Mouse (Mus musculus): ENCODE measurements around the gene Sgsm1.

Gene Sgsm1

GRCm38 (mm10) chr5:113221147-113221865, 89.3 kb downstream of the Sgsm1 start, which contains the start of gene 2900026A02Rik:
Gene 2900026A02Rik, minus strand, starts transcription at chr5:113221236.
- in situ Hi-C loops (cut with MboI; ENCODE audit: unreplicated experiment in 2 of 2): no loop called here

DNA sequence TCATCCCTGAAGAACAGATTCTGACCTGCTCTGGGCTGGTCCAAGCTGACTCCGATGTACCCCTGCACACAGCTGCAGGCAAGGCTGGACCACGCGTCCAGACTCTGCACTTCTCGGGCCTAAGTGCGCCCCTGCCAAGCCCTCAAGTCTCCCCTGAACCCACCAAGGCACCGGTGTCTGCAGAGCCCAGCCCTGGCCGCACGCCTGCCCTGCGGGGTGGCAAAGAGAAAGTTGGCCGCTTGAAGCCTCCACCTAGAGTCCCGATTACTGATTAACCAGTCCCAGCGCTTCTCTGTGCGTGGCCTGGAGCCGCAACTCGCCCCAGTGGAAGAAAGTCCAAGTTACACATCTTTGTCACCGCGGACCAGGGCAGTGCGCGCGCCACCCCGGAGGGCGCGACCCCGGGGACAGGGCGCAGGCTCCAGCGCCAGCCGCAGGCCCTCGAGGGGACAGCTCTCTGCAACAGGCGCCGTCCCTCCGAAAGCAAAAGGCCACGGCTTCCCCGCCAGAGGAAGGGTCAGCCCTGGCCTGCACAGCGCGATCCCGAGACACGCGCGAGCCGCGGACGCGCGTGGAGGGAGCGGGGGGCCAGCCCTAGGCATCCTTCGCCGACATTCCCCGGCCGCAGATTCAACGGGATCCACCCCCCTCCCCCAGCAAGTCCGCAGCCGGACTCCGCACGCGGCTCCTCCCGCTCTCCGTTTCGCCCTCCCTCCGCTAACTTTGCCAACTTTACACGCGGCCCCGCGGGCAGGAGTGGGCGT, 90.0 kb downstream of the Sgsm1 start:
- in situ Hi-C loops (cut with MboI; ENCODE audit: unreplicated experiment in 2 of 2): no loop called here

DNA sequence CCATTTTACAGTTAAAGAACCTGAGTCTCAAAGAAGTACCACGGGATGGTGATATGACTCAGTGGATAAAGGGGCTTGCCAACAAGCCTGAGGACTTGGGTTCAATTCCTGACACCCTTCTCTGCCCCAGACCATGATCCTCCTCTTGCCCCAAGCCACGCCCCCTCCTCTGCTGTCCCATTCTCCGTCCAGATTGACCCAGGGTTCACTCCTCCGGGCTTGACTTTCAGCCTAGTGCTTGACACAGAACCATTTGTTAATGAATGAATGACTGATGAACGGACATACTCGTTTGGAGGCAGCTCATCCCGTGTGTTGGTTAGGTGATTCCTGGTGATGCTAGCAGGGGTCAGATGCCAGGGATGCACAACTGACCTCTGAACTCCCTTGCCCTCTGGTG, 90.7 kb downstream of the Sgsm1 start:
- in situ Hi-C loops (cut with MboI; ENCODE audit: unreplicated experiment in 2 of 2): no loop called here

GRCm38 (mm10) chr5:113219450-113219849, 91.1 kb downstream of the Sgsm1 start:
- in situ Hi-C loops (cut with MboI; ENCODE audit: unreplicated experiment in 2 of 2): no loop called here

DNA sequence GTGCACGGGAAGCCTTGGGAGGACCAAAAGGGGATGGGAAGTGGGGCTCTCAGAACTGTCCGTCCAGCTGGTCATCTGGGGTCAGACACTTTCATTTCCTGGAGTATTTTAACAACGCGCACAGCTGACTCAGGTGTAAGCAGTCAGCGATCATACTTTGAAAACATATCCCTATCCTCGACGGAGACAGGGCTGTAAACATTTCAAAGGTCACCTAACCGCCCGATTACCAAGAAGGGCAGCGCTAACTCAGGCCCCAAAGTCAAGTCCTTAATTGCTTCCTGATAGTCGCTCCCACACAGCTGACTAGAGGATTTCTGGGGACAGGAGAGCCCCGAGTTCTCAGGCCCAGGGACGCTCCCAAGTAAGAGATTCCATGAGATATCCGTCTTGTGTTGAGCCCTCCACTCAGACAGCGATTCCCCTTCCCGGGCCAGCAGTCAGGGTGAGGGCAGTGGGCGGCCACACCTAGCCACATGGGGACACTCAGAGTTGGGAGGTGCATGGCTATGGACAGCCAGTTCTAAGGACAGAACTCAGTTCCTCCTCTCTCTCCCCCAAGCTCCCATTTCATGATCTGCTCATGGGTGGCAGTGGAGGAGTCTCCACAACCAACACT, 91.9 kb downstream of the Sgsm1 start:
- in situ Hi-C loops (cut with MboI; ENCODE audit: unreplicated experiment in 2 of 2): no loop called here

DNA sequence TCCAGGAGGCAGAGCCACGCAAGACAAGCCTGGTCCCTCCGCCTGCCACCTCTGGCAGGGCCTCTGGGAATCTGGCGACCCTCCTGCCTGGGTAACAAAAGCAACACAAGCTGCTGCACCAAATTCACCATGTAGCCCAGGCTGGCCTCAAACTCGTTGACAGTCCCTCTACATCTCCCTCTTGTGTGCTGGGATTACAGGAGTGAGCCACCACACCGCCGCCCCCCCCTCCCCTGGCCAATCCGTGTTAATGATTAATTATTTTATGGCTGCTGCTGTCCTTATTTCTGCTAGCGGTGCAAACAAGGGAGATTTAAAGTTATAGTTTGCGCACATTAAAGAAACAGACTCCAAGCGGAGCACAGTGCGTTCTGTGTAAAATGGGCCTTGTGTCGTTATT, 93.5 kb downstream of the Sgsm1 start:
- in situ Hi-C loops (cut with MboI; ENCODE audit: unreplicated experiment in 2 of 2): no loop called here

GRCm38 (mm10) chr5:113216328-113216960, 94.1 kb downstream of the Sgsm1 start:
- in situ Hi-C loops (cut with MboI; ENCODE audit: unreplicated experiment in 2 of 2): no loop called here

- in situ Hi-C loops (cut with MboI; ENCODE audit: unreplicated experiment in 2 of 2): no loop called here
Measured at GRCm38 (mm10) chr5:113215610-113216011, 95.0 kb downstream of the Sgsm1 start.

GRCm38 (mm10) chr5:113214455-113214854, 96.1 kb downstream of the Sgsm1 start:
- in situ Hi-C loops (cut with MboI; ENCODE audit: unreplicated experiment in 2 of 2): no loop called here

- in situ Hi-C loops (cut with MboI; ENCODE audit: unreplicated experiment in 2 of 2): no loop called here
Measured at GRCm38 (mm10) chr5:113214041-113214440, 96.5 kb downstream of the Sgsm1 start.

GRCm38 (mm10) chr5:113212156-113212835, 98.3 kb downstream of the Sgsm1 start:
- in situ Hi-C loops (cut with MboI; ENCODE audit: unreplicated experiment in 2 of 2): no loop called here

GRCm38 (mm10) chr5:113210314-113210713, 100.3 kb downstream of the Sgsm1 start:
- in situ Hi-C loops (cut with MboI; ENCODE audit: unreplicated experiment in 2 of 2): no loop called here

- in situ Hi-C loops (cut with MboI; ENCODE audit: unreplicated experiment in 2 of 2): no loop called here
Measured at GRCm38 (mm10) chr5:113209898-113210297, 100.7 kb downstream of the Sgsm1 start.

DNA sequence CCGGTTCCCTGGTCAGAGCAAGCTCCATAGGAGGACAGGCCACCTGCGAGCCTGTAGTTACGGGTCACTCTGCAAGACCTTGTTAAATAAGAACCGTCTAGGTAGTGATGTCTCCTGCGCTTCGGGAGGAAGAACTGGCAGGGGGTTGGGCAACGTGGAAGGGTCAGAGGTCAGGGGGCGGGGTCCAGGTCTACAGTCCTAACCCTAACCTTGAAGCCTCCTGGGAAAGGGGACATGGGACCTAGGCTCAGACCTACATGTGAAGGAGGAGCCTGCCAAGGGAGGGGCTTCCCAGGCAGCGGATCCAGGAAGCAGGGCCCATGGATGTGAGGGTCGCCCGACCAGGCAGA, 101.2 kb downstream of the Sgsm1 start:
- in situ Hi-C loops (cut with MboI; ENCODE audit: unreplicated experiment in 2 of 2): no loop called here

DNA sequence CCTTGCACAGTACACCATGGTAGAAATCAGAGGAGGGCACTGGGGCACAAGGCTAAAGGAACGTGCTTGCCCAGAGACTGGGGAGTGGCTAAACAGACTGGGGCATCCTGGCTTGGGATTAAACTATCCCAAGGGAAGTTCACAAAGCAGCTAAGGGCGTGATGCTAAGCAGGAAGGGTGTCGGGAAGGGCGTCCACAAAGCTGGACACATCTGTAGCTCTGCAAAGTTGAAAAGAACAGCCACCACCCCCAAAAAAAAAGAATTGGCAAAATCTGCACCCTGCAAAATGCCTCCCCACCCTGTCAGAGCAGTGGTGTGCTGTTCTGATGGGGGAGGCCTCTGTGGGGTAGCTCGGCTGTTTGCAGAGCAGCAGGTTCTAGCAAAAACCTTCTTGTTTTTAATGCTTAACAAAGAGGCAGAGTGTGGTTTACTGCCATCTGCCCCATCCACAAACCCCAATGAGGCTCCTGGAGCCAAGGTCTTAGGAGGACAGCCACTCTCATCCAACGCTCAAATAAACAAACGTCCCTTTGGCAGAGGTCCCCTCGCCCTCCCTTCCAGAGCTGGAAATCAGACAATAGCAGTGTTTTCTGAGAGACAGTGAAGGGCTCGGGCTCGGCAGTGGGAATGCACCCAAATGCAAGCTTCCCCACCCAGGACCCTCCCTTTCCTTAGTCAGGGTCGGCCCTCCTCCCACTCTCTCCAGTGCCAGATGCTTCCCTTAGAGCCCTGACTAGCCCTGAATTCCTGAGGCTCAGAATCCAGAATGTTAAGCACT, 101.8 kb downstream of the Sgsm1 start:
- in situ Hi-C loops (cut with MboI; ENCODE audit: unreplicated experiment in 2 of 2): no loop called here

- in situ Hi-C loops (cut with MboI; ENCODE audit: unreplicated experiment in 2 of 2): no loop called here
Measured at GRCm38 (mm10) chr5:113208048-113208447, 102.5 kb downstream of the Sgsm1 start.

GRCm38 (mm10) chr5:113206670-113207352, 103.8 kb downstream of the Sgsm1 start:
- in situ Hi-C loops (cut with MboI; ENCODE audit: unreplicated experiment in 2 of 2): no loop called here

DNA sequence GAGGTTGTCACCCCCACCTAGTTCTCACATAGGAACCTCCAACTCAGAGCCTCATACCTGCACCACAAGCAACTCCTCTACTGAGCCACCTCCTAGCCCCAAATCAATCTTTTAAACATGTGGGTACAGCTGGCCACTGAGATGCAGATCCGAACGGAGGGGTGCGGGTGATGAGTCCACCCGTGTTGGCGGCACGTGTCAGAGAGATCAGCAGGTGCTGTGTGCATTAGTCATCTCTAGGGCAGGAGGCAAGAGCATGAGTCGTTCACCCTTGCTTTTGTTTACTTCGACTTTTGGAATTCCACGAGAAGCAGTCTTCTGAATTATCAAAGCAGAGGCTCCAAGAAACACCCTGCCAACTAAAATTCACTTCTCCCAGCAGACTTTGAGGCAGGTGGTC, 106.4 kb downstream of the Sgsm1 start:
- in situ Hi-C loops (cut with MboI; ENCODE audit: unreplicated experiment in 2 of 2): no loop called here

GRCm38 (mm10) chr5:113199772-113200134, 110.8 kb downstream of the Sgsm1 start:
- in situ Hi-C loops (cut with MboI; ENCODE audit: unreplicated experiment in 2 of 2): loop anchor here (25.0 kb wide), 2 partner anchors 738 to 838 kb away; no protein-coding TSS in a partner anchor
